Mouse (Mus musculus): ENCODE results near the gene Pitpnm1. TPM values are rescaled to one million over a fixed set of nuclear protein-coding genes. Genes with fewer than 3 reads are reported as not detected.

Pitpnm1 gene
- polyA plus RNA-seq, 1 experiment from 2014 or later = 43.3 TPM

GRCm38 (mm10) chr19:4089128-4089527 lies 10.7 kb upstream of the Pitpnm1 start:
- Histone ChIP-seq H3K36me3 (no peaks in the 10 kb centered on the region), H3K4me2 (no peak overlapping the region), H3K4me1 (replicated peaks) (no peaks in the 10 kb centered on the region), H3K4me3 (no peak overlapping the region), H3K27me3 (peaks cover 26% of the 10 kb centered on the region; the same call in 1 of the 2 replicates), H3K9me3 (no peaks in the 10 kb centered on the region), H3K9ac (no peak overlapping the region), H3K27ac (no peak overlapping the region)
- whole genome bisulfite sequencing = 75% methylated on average over 6 of the region's 6 CpGs
- ATAC-seq (ENCODE audit: low FRiP score) = no peak

- no peaks in the 10 kb centered on the region for H3K36me3 ChIP-seq
- WGBS = 91% methylated on average over 3 of the region's 3 CpGs
- H3K27ac ChIP-seq = no peak overlapping the region
- H3K4me1 ChIP-seq (replicated peaks) = no peaks in the 10 kb centered on the region
- ATAC-seq (ENCODE audit: low FRiP score) = no peak
- H3K27me3 ChIP-seq = peaks cover 22% of the 10 kb centered on the region; the same call in 1 of the 2 replicates
- no peak overlapping the region for H3K4me2 ChIP-seq
- H3K9me3 ChIP-seq = no peaks in the 10 kb centered on the region
- H3K9ac ChIP-seq = no peak overlapping the region
- H3K4me3 ChIP-seq = no peak overlapping the region
Observed at GRCm38 (mm10) chr19:4090446-4090845, 9.4 kb upstream of the Pitpnm1 start.

GRCm38 (mm10) chr19:4091383-4091782 lies 8.4 kb upstream of the Pitpnm1 start:
- Histone ChIP-seq H3K9me3 (no peaks in the 10 kb centered on the region), H3K4me1 (replicated peaks) (peaks cover 6% of the 10 kb centered on the region), H3K4me3 (no peak overlapping the region), H3K4me2 (no peak overlapping the region), H3K27ac (no peak overlapping the region), H3K36me3 (no peaks in the 10 kb centered on the region), H3K27me3 (peaks cover 16% of the 10 kb centered on the region; the same call in 1 of the 2 replicates), H3K9ac (no peak overlapping the region)
- WGBS = 68% methylated on average over 2 of the region's 2 CpGs
- ATAC-seq (ENCODE audit: low FRiP score) = no peak

- no peak for ATAC-seq (ENCODE audit: low FRiP score)
- no peaks in the 10 kb centered on the region for H3K9me3 ChIP-seq
- no peak overlapping the region for H3K4me3 ChIP-seq
- H3K27ac ChIP-seq = no peak overlapping the region
- H3K4me2 ChIP-seq = no peak overlapping the region
- H3K9ac ChIP-seq = no peak overlapping the region
- H3K4me1 ChIP-seq (replicated peaks) = peaks cover 13% of the 10 kb centered on the region
- peaks cover 8% of the 10 kb centered on the region; the same call in 1 of the 2 replicates for H3K27me3 ChIP-seq
- no peaks in the 10 kb centered on the region for H3K36me3 ChIP-seq
- WGBS = 93% methylated on average over 3 of the region's 3 CpGs
Observed at GRCm38 (mm10) chr19:4092750-4093149, 7.0 kb upstream of the Pitpnm1 start.

- Histone ChIP-seq H3K9ac (no peak overlapping the region), H3K4me2 (no peak overlapping the region), H3K4me1 (replicated peaks) (peaks cover 23% of the 10 kb centered on the region), H3K27me3 (peaks cover 8% of the 10 kb centered on the region; the same call in 1 of the 2 replicates), H3K27ac (no peak overlapping the region), H3K36me3 (no peaks in the 10 kb centered on the region), H3K4me3 (no peak overlapping the region), H3K9me3 (no peaks in the 10 kb centered on the region)
- WGBS = 81% methylated on average over 7 of the region's 7 CpGs
- no peak for ATAC-seq (ENCODE audit: low FRiP score)
Observed at GRCm38 (mm10) chr19:4093772-4094171, 6.0 kb upstream of the Pitpnm1 start.

GRCm38 (mm10) chr19:4094348-4094747 lies 5.5 kb upstream of the Pitpnm1 start:
- 80% methylated on average over 3 of the region's 3 CpGs for WGBS
- ATAC-seq (ENCODE audit: low FRiP score) = no peak
- H3K4me3 ChIP-seq = no peak overlapping the region

GRCm38 (mm10) chr19:4094774-4095303 lies 5.0 kb upstream of the Pitpnm1 start:
- no peak for ATAC-seq (ENCODE audit: low FRiP score)
- Histone ChIP-seq H3K4me3 (no peak overlapping the region), H3K27ac (no peak overlapping the region), H3K4me2 (no peak overlapping the region), H3K9me3 (no peaks in the 10 kb centered on the region), H3K36me3 (no peaks in the 10 kb centered on the region), H3K4me1 (replicated peaks) (peaks cover 34% of the 10 kb centered on the region), H3K27me3 (peaks cover 6% of the 10 kb centered on the region; the same call in 1 of the 2 replicates), H3K9ac (no peak overlapping the region)
- WGBS = 82% methylated on average over 5 of the region's 5 CpGs

More at GRCm38 (mm10) chr19:4094348-4094747, 5.5 kb upstream of the Pitpnm1 start:
- no peak overlapping the region for H3K27ac ChIP-seq
- H3K9me3 ChIP-seq = no peaks in the 10 kb centered on the region
- no peak overlapping the region for H3K4me2 ChIP-seq
- H3K36me3 ChIP-seq = no peaks in the 10 kb centered on the region
- H3K27me3 ChIP-seq = peaks cover 4% of the 10 kb centered on the region
- H3K9ac ChIP-seq = no peak overlapping the region
- H3K4me1 ChIP-seq (replicated peaks) = peaks cover 29% of the 10 kb centered on the region

- Histone ChIP-seq H3K4me3 (no peak overlapping the region), H3K4me2 (peak overlapping the region; percentile 63), H3K27ac (no peak overlapping the region), H3K4me1 (replicated peaks) (peaks cover 44% of the 10 kb centered on the region), H3K9ac (no peak overlapping the region), H3K9me3 (no peaks in the 10 kb centered on the region), H3K36me3 (no peaks in the 10 kb centered on the region), H3K27me3 (peaks cover 10% of the 10 kb centered on the region; the same call in 1 of the 2 replicates)
- WGBS = 74% methylated on average over 3 of the region's 3 CpGs
- ATAC-seq (ENCODE audit: low FRiP score) = no peak
Observed at GRCm38 (mm10) chr19:4095802-4096201, 4.0 kb upstream of the Pitpnm1 start.

GRCm38 (mm10) chr19:4096642-4097440 lies 3.0 kb upstream of the Pitpnm1 start, which contains the start of gene Cdk2ap2:
Gene Cdk2ap2 (plus strand): TSS chr19:4097182.
- Histone ChIP-seq H3K27me3 (peaks cover 15% of the 10 kb centered on the region), H3K9ac (peak within 1 kb of the TSS; percentile 69), H3K4me1 (replicated peaks) (peaks cover 54% of the 10 kb centered on the region), H3K4me2 (peak within 1 kb of the TSS; percentile 63), H3K4me3 (peak within 1 kb of the TSS; percentile 56), H3K36me3 (no peaks in the 10 kb centered on the region), H3K9me3 (no peaks in the 10 kb centered on the region), H3K27ac (peak within 1 kb of the TSS; percentile 93)
- under 1% methylated on average over 65 of the region's 65 CpGs for WGBS
- peak; percentile 93 for ATAC-seq (ENCODE audit: low FRiP score)

- Histone ChIP-seq H3K4me2 (peak overlapping the region; percentile 63), H3K4me3 (peak overlapping the region; percentile 56), H3K4me1 (replicated peaks) (peaks cover 60% of the 10 kb centered on the region), H3K9ac (peak overlapping the region; percentile 69), H3K9me3 (no peaks in the 10 kb centered on the region), H3K36me3 (no peaks in the 10 kb centered on the region), H3K27me3 (peaks cover 21% of the 10 kb centered on the region), H3K27ac (peak overlapping the region; percentile 74)
- 2% methylated on average over 21 of the region's 21 CpGs for WGBS
- ATAC-seq (ENCODE audit: low FRiP score) = peak; percentile 10
Observed at GRCm38 (mm10) chr19:4097441-4097825, 2.4 kb upstream of the Pitpnm1 start.

GRCm38 (mm10) chr19:4098426-4098825 lies 1.4 kb upstream of the Pitpnm1 start:
- Histone ChIP-seq H3K4me3 (0 out of 2 replicates have a peak overlapping the region, but pooled peaks have one; percentile 56), H3K4me1 (replicated peaks) (peaks cover 67% of the 10 kb centered on the region), H3K27me3 (peaks cover 31% of the 10 kb centered on the region), H3K9me3 (no peaks in the 10 kb centered on the region), H3K4me2 (peak overlapping the region; percentile 63; the same call in 1 of the 2 replicates), H3K27ac (peak overlapping the region; percentile 12; the same call in 1 of the 2 replicates), H3K9ac (0 out of 2 replicates have a peak overlapping the region, but pooled peaks have one; percentile 35), H3K36me3 (peaks cover 3% of the 10 kb centered on the region)
- 91% methylated on average over 13 of the region's 13 CpGs for WGBS
- no peak for ATAC-seq (ENCODE audit: low FRiP score)

GRCm38 (mm10) chr19:4099056-4099455 lies 742 bp upstream of the Pitpnm1 start:
- WGBS = 12% methylated on average over 9 of the region's 9 CpGs
- H3K36me3 ChIP-seq = peaks cover 4% of the 10 kb centered on the region
- peak overlapping the region; percentile 69 for H3K4me2 ChIP-seq
- H3K27ac ChIP-seq = peak overlapping the region; percentile 12; the same call in 1 of the 2 replicates
- peaks cover 67% of the 10 kb centered on the region for H3K4me1 ChIP-seq (replicated peaks)
- H3K9me3 ChIP-seq = no peaks in the 10 kb centered on the region
- no peak overlapping the region; the same call in 1 of the 2 replicates for H3K4me3 ChIP-seq
- ATAC-seq (ENCODE audit: low FRiP score) = no peak
- peaks cover 32% of the 10 kb centered on the region for H3K27me3 ChIP-seq
- 0 out of 2 replicates have a peak overlapping the region, but pooled peaks have one; percentile 83 for H3K9ac ChIP-seq
